Mouse (Mus musculus) limb, embryonic 14.5 days (tissue): Measurements from ENCODE around the gene Jakmip3. TPM values are rescaled to one million over a fixed set of nuclear protein-coding genes. Genes with fewer than 3 reads are reported as not detected.

ENCODE experiments used
- ATAC-seq: fragments of 200-750 bp; cut with Nextera tagmentation; 2 replicates; pipeline ENCODE4 v1.8.0; 2017; ENCODE audit warnings: low read depth, moderate number of reproducible peaks, moderate TSS enrichment; ENCODE audit not compliant: low FRiP score
- DNase-seq: peaks from one replicate; pipeline ENCODE4 v3.0.0-alpha.2; 2015; ENCODE audit warnings: low spot score
- H3K27ac ChIP-seq: fragments of 300-500 bp; sonication (generic); replicated peaks from 2 replicates; pipeline ENCODE4 v1.5.1; 2014; ENCODE audit warnings: low read depth, mild to moderate bottlenecking, low read length, moderate library complexity, mixed read lengths
- H3K27me3 ChIP-seq: fragments of 300-500 bp; sonication (generic); 2 replicates; pipeline ENCODE4 v1.6.1; 2014; ENCODE audit warnings: low read length, mixed read lengths; ENCODE audit not compliant: control insufficient read depth, insufficient read depth
- H3K36me3 ChIP-seq: fragments of 300-500 bp; sonication (generic); 2 replicates; pipeline ENCODE4 v1.6.1; 2014; ENCODE audit warnings: mild to moderate bottlenecking, low read length, moderate library complexity, mixed read lengths; ENCODE audit not compliant: control insufficient read depth, insufficient read depth
- H3K4me1 ChIP-seq: fragments of 300-500 bp; sonication (generic); 2 replicates; pipeline ENCODE4 v1.6.1; 2014; ENCODE audit warnings: antibody characterized with exemption, low read length, mixed read lengths; ENCODE audit not compliant: control insufficient read depth, insufficient read depth
- H3K4me2 ChIP-seq: fragments of 300-500 bp; sonication (generic); replicated peaks from 2 replicates; pipeline ENCODE4 v1.6.1; 2014; ENCODE audit warnings: low read depth, mild to moderate bottlenecking, low read length, moderate library complexity; ENCODE audit not compliant: severe bottlenecking
- H3K4me3 ChIP-seq: fragments of 300-500 bp; sonication (generic); replicated peaks from 2 replicates; pipeline ENCODE4 v1.5.1; 2014; ENCODE audit warnings: low read length
- H3K9ac ChIP-seq: fragments of 300-500 bp; sonication (generic); 2 replicates; pipeline ENCODE4 v1.6.1; 2014; ENCODE audit warnings: mild to moderate bottlenecking, low read depth, low read length, moderate library complexity; ENCODE audit not compliant: severe bottlenecking
- H3K9me3 ChIP-seq: fragments of 300-500 bp; sonication (generic); 2 replicates; pipeline ENCODE4 v1.6.1; 2016; ENCODE audit warnings: low read length; ENCODE audit not compliant: control insufficient read depth
- POLR2A ChIP-seq: fragments of 200-500 bp; IDR thresholded peaks from 2 replicates; pipeline ENCODE4 v1.8.0; 2012; ENCODE audit warnings: inconsistent platforms, mild to moderate bottlenecking, moderate library complexity, borderline replicate concordance; ENCODE audit not compliant: insufficient read depth, insufficient read length; ENCODE audit errors: extremely low read depth
- WGBS: fragments of 180-500 bp; shearing (Covaris S2); extraction: QIAGEN DNeasy Blood & Tissue Kit; methylation state at CpG from one replicate; pipeline ENCODE4 v1.1.7; 2014; 5-methylcytosine and 5-hydroxymethylcytosine counted together
- polyA plus RNA-seq, 2 experiments: library from polyadenylated mRNA; depleted of rRNA in 1 of 2; stranded (reverse) in 1 of 2; unstranded in 1 of 2; fragments of >200 nt; fragmentation: Nextera tagmentation in 1 of 2; extraction: Ambion mirVana in 1 of 2; gene quantifications; 2 replicates each; pipeline versions ENCODE4 v1.2.1 to v1.2.3; 2012 to 2014

Jakmip3 gene
- polyA plus RNA-seq, 2 experiments, result 0.48 to 1.4 TPM

DNA sequence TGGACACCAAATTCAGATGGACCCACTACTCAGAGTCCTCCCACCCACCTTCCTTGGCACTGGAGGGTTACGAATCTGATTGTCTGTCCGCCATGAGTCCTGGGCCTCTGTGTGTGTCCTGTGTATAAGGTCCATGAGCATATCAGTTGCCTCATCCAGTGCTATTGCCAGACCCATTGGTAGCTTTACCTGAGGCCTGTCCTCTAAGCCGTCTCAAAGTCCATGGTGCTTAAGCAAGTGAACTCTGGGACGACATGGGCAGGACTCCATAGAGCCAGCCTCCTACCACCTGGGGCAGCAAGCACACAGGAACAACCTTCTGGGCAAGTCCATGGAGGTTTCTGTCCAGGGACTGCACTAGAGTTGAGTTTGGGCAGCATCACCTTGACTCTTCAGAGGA is 90.7 kb downstream of the Jakmip3 start:
- ATAC-seq (no peak), DNase-seq (no peak)
- H3K27ac ChIP-seq, result no peak overlapping the region
- H3K4me3 ChIP-seq, result no peak overlapping the region
- TF ChIP-seq POLR2A, result no peak
- H3K4me2 ChIP-seq, result no peak overlapping the region
- H3K4me1 ChIP-seq, result no peaks in the 10 kb centered on the region; the same call in 1 of the 2 replicates
- no peaks in the 10 kb centered on the region for H3K27me3 ChIP-seq
- no peaks in the 10 kb centered on the region for H3K36me3 ChIP-seq
- H3K9ac ChIP-seq, result no peak overlapping the region
- no peaks in the 10 kb centered on the region for H3K9me3 ChIP-seq
- 87% methylated on average over 4 of the region's 4 CpGs for WGBS

- Histone ChIP-seq H3K4me2 (no peak overlapping the region), H3K4me1 (no peaks in the 10 kb centered on the region), H3K27me3 (no peaks in the 10 kb centered on the region), H3K9me3 (no peaks in the 10 kb centered on the region), H3K4me3 (no peak overlapping the region), H3K9ac (no peak overlapping the region), H3K27ac (no peak overlapping the region), H3K36me3 (no peaks in the 10 kb centered on the region)
- no peak for ATAC-seq
- DNase-seq, result no peak
- no peak for TF ChIP-seq POLR2A
- WGBS, result 54% methylated on average over 4 of the region's 4 CpGs
These were observed 122.9 kb downstream of the Jakmip3 start for GRCm38 (mm10) chr7:139063406-139063805.

GRCm38 (mm10) chr7:139068182-139068623 is 127.7 kb downstream of the Jakmip3 start:
- ATAC-seq, result peak; percentile 80; the same call in 1 of the 2 replicates
- 2% methylated on average over 2 of the region's 2 CpGs for WGBS

GRCm38 (mm10) chr7:139074189-139074588 is 133.7 kb downstream of the Jakmip3 start:
- no peak overlapping the region for H3K4me3 ChIP-seq
- no peak overlapping the region for H3K27ac ChIP-seq
- 23% methylated on average over 6 of the region's 6 CpGs for WGBS
- no peak for DNase-seq
- peaks cover 19% of the 10 kb centered on the region for H3K4me1 ChIP-seq
- H3K36me3 ChIP-seq, result no peaks in the 10 kb centered on the region
- ATAC-seq, result no peak
- H3K4me2 ChIP-seq, result no peak overlapping the region
- H3K9me3 ChIP-seq, result no peaks in the 10 kb centered on the region
- no peaks in the 10 kb centered on the region for H3K27me3 ChIP-seq
- H3K9ac ChIP-seq, result no peak overlapping the region
- no peak for TF ChIP-seq POLR2A

More at GRCm38 (mm10) chr7:139068182-139068623, 127.7 kb downstream of the Jakmip3 start:
- DNase-seq, result peak; percentile 81
- no peak for TF ChIP-seq POLR2A
- H3K4me2 ChIP-seq, result no peak overlapping the region
- no peaks in the 10 kb centered on the region for H3K27me3 ChIP-seq
- no peak overlapping the region for H3K27ac ChIP-seq
- no peaks in the 10 kb centered on the region for H3K9me3 ChIP-seq
- no peaks in the 10 kb centered on the region for H3K36me3 ChIP-seq
- no peaks in the 10 kb centered on the region for H3K4me1 ChIP-seq
- H3K9ac ChIP-seq, result no peak overlapping the region
- no peak overlapping the region for H3K4me3 ChIP-seq

GRCm38 (mm10) chr7:139075054-139075794 is 134.7 kb downstream of the Jakmip3 start:
- WGBS, result 49% methylated on average over 14 of the region's 14 CpGs
- H3K27me3 ChIP-seq, result no peaks in the 10 kb centered on the region
- H3K4me1 ChIP-seq, result peaks cover 19% of the 10 kb centered on the region
- no peaks in the 10 kb centered on the region for H3K36me3 ChIP-seq
- TF ChIP-seq POLR2A, result no peak
- no peak overlapping the region for H3K9ac ChIP-seq
- no peak overlapping the region for H3K27ac ChIP-seq
- H3K4me3 ChIP-seq, result no peak overlapping the region
- DNase-seq (peak; percentile 6), ATAC-seq (peak; percentile 44; the same call in 1 of the 2 replicates)
- H3K9me3 ChIP-seq, result no peaks in the 10 kb centered on the region
- no peak overlapping the region for H3K4me2 ChIP-seq
